ENCODE assay signal across 21 mouse cellular contexts in genomic region chr9:48536414-48536813, GRCm38 (mm10). TPM values are rescaled to one million over a fixed set of nuclear protein-coding genes. Genes with fewer than 3 reads are reported as not detected.
A peak's percentile ranks its signal among the peaks of the same experiment; 100 is the strongest.
DNase-seq lines count a peak whose midpoint lies in the region; ATAC-seq and TF ChIP-seq lines count a peak whose summit lies in the region.
"Had no signal": no experiment of that assay in that cellular context is flagged by ENCODE, and none has a peak within 500 bp of the region (broad histone marks: within the 10 kb centered on the region; RNA-seq: fewer than 3 reads in every experiment).

No protein-coding gene starts in this region.

- H3K9ac ChIP-seq in kidney, postnatal 0 days (ENCODE audit: low read depth, low read length), result no peak overlapping the region
- H3K9ac ChIP-seq: embryonic facial prominence, embryonic 15.5 days; hindbrain, embryonic 14.5 days had no signal

- intact Hi-C loops in left cerebral cortex, postnatal 4 days (cut with DNase I), result no loop called here

- no peak for TF ChIP-seq CTCF in kidney, postnatal 0 days (IDR thresholded peaks at IDR 0.05; ENCODE audit: low read depth)

- WGBS in kidney, postnatal 0 days, result 37% methylated on average over 1 of the region's 1 CpGs

- DNase-seq in kidney, postnatal 0 days (ENCODE audit: low spot score), result peak; percentile 53
- DNase-seq in kidney, adult 8-10 months, result no peak
- peak; percentile 41 for DNase-seq in CD4-positive helper T cell, adult 2 months (ENCODE audit: low read depth, low spot score)
- DNase-seq in Muller cell, postnatal 12 days (ENCODE audit: inconsistent ontology term), result peak; percentile 27
- DNase-seq in left cerebral cortex, postnatal 4 days, result no peak
- DNase-seq in layer of hippocampus, postnatal 25 days (ENCODE audit: extremely low spot score in 1 of 2, low spot score in 1 of 2), result no peak
- DNase-seq: adrenal gland, adult 2 months; adrenal gland, postnatal 25 days; B cell, adult 2 months; cerebellum, adult 18-20 months; cerebellum, adult 9-11 months; cerebellum, postnatal 36 days; gastrocnemius, postnatal 10 days; heart, adult 2 months had no signal

- H3K27ac ChIP-seq in kidney, postnatal 0 days, result no peak overlapping the region
- H3K27ac ChIP-seq: embryonic facial prominence, embryonic 15.5 days; forebrain, embryonic 10.5 days; heart, adult 2 months; hindbrain, embryonic 10.5 days; hindbrain, embryonic 14.5 days had no signal

- H3K4me2 ChIP-seq in kidney, postnatal 0 days (ENCODE audit: low read length), result no peak overlapping the region
- H3K4me2 ChIP-seq: embryonic facial prominence, embryonic 15.5 days; heart, embryonic 11.5 days; hindbrain, embryonic 14.5 days had no signal

- no peaks in the 10 kb centered on the region for H3K36me3 ChIP-seq in kidney, postnatal 0 days (ENCODE audit: insufficient read depth, low read length)
- H3K36me3 ChIP-seq: embryonic facial prominence, embryonic 15.5 days; forebrain, embryonic 10.5 days; hindbrain, embryonic 10.5 days had no signal

- H3K27me3 ChIP-seq in kidney, postnatal 0 days (ENCODE audit: insufficient read depth, low read length), result no peaks in the 10 kb centered on the region

- H3K9me3 ChIP-seq in kidney, postnatal 0 days (replicated peaks; ENCODE audit: low read length), result no peaks in the 10 kb centered on the region
- H3K9me3 ChIP-seq: hindbrain, embryonic 10.5 days had no signal

- H3K4me1 ChIP-seq in kidney, postnatal 0 days (replicated peaks; ENCODE audit: insufficient read depth, low read length), result no peaks in the 10 kb centered on the region

- ATAC-seq in kidney, postnatal 0 days (replicated peaks; ENCODE audit: low FRiP score, low read depth), result no peak
- ATAC-seq: forebrain, embryonic 14.5 days had no signal

- no peak overlapping the region for H3K4me3 ChIP-seq in kidney, postnatal 0 days (replicated peaks; ENCODE audit: low read depth, low read length)
- H3K4me3 ChIP-seq: embryonic facial prominence, embryonic 15.5 days; erythroblast, embryonic 14.5 days; forebrain, embryonic 10.5 days; heart, adult 2 months; hindbrain, embryonic 10.5 days had no signal

RNA-seq across cellular contexts. Expression of gene Gm5617, which starts 41.2 kb away (rescaled TPM):
- 77.5 and 92.3 TPM in 2 replicates for polyA plus RNA-seq in kidney, postnatal 0 days (2015; fragmentation: Nextera tagmentation; extraction: Ambion mirVana)
- total RNA-seq in left cerebral cortex, postnatal 4 days (2021), result 10 to 100 TPM in 1 of 2 experiments, 1 to 10 TPM in 1; 7.3 to 10.1 TPM
- total RNA-seq in layer of hippocampus, postnatal 25 days (2021), result 10 to 100 TPM; 11.7 to 14.2 TPM

RNA-seq across cellular contexts. Expression of gene Rbm7, which starts 41.3 kb away (rescaled TPM):
- 128 and 132 TPM in 2 replicates for polyA plus RNA-seq in kidney, postnatal 0 days (2015; fragmentation: Nextera tagmentation; extraction: Ambion mirVana)
- total RNA-seq in left cerebral cortex, postnatal 4 days (2021), result 10 to 100 TPM; 39.2 to 42.9 TPM
- 10 to 100 TPM; 37.8 to 38.6 TPM for total RNA-seq in layer of hippocampus, postnatal 25 days (2021)

RNA-seq across cellular contexts. Expression of gene Rexo2, which starts 56.0 kb away (rescaled TPM):
- 117 and 125 TPM in 2 replicates for polyA plus RNA-seq in kidney, postnatal 0 days (2015; fragmentation: Nextera tagmentation; extraction: Ambion mirVana)
- 100 to 1,000 TPM in 1 of 2 experiments, 10 to 100 TPM in 1; 92.2 to 105 TPM for total RNA-seq in left cerebral cortex, postnatal 4 days (2021)
- total RNA-seq in layer of hippocampus, postnatal 25 days (2021), result 10 to 100 TPM; 89.7 to 95.9 TPM

Comparison
In these comparisons a context has a peak if more than half of its experiments do, and no peak if none do; other contexts are left out.
1. DNase-seq: peak in kidney, postnatal 0 days (single experiment), CD4-positive helper T cell, adult 2 months (single experiment) and Muller cell, postnatal 12 days (single experiment); none in kidney, adult 8-10 months (0 of 2), left cerebral cortex, postnatal 4 days (single experiment) and layer of hippocampus, postnatal 25 days (0 of 2).